Mouse (Mus musculus) naive thymus-derived CD4-positive, alpha-beta T cell, adult 2 months (primary cell): ENCODE measurements around the gene Igll1.
A peak's percentile ranks its signal among the peaks of the same experiment; 100 is the strongest.
"Not testable (repeated sequence)": the region's sequence is repeated elsewhere in the genome, so short reads cannot be mapped to it uniquely, and the experiment has no call there.

ENCODE experiments used
- DNase-seq: peaks from one replicate; pipeline ENCODE4 v3.0.0-alpha.2; 2011; ENCODE audit warnings: low read depth

The Igll1 gene

GRCm38 (mm10) chr16:16863978-16864377 is at the start of gene Igll1:
Gene Igll1, minus strand, starts transcription at chr16:16863985.
- DNase-seq = no peak

DNA sequence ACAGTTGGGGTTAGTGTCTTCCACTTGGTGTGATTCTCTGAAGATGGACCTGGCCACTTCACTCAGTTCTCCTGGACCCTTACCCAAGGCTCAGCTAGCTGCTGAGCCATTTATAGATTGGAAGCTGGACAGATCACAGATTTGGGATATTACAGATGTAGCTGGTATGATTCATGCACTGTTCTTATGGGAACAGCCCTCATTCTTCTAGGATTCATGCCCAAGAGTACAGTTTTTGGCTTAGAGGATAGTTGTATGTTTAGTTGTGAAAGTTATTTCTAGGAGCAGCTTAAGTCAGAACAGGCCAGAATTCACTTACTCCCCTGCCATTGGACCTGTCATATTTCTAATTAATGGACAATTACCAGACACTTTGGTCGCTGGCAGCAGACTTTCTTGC is 49.7 kb upstream of the Igll1 start:
- no peak for DNase-seq

- peak; percentile 81 for DNase-seq
These were observed 48.1 kb upstream of the Igll1 start for GRCm38 (mm10) chr16:16911641-16912597.

DNA sequence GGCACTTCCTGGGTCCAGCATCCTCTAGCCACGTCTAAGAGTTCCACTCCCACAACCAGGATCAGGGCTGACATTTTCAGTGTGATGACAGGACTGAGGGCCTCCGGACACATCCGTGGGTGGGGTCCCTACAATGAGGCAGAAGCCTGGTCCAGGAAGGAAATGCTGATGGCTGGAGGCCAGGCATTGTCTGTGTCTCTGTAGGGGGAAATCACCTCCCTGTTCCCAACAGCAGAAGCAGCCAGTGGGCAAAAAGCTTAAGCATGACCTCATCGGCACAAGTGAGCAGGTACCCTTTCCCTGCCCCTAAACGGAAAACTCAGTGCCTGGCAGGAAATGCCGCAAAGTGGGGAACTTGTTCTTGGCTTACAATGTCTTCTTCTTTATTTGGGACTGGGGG is 44.0 kb upstream of the Igll1 start:
- DNase-seq = no peak

DNA sequence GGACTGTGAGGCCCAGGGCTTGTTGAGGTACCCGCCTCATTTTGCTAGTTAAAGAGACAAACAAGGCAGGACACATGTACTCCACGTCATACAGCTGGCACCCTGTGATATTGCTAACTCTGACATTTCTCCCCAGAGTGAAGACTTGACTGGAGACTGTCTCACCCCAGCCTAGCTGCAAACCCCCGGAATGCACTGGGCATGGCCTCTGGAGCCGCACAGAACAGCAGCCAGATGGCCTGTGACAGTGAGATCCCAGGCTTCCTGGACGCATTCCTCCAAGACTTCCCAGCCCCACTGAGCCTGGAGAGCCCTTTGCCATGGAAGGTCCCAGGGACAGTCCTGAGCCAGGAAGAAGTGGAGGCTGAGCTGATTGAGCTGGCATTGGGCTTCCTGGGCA is 39.4 kb upstream of the Igll1 start:
- DNase-seq = no peak

GRCm38 (mm10) chr16:16902329-16902728 is 38.5 kb upstream of the Igll1 start:
- no peak for DNase-seq

- DNase-seq = no peak
These were observed 33.3 kb upstream of the Igll1 start for GRCm38 (mm10) chr16:16897056-16897584.

- peak; percentile 98 for DNase-seq
These were observed 32.7 kb upstream of the Igll1 start, which contains the start of gene Ppm1f for GRCm38 (mm10) chr16:16896382-16897055. Gene Ppm1f, plus strand, starts transcription at chr16:16896469.

- DNase-seq = no peak
These were observed 32.2 kb upstream of the Igll1 start for GRCm38 (mm10) chr16:16896015-16896381.

DNA sequence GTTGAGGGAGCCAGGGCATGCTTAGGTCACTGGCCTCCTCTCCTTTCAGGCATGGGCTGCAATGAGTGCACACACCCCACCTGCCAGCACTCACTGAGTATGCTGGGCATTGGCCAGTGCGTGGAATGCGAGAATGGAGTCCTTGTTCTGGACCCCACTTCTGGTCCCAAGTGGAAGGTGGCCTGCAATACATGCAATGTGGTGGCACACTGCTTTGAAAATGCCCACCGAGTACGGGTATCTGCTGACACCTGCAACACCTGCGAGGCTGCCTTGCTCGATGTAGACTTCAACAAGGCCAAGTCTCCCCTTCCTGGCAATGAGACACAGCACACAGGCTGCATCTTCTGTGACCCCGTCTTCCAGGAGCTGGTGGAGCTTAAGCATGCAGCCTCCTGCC is 28.6 kb upstream of the Igll1 start:
- no peak for DNase-seq

GRCm38 (mm10) chr16:16888341-16888740 is 24.6 kb upstream of the Igll1 start:
- no peak for DNase-seq

- DNase-seq = no peak
These were observed 15.2 kb upstream of the Igll1 start for GRCm38 (mm10) chr16:16879025-16879424.

DNA sequence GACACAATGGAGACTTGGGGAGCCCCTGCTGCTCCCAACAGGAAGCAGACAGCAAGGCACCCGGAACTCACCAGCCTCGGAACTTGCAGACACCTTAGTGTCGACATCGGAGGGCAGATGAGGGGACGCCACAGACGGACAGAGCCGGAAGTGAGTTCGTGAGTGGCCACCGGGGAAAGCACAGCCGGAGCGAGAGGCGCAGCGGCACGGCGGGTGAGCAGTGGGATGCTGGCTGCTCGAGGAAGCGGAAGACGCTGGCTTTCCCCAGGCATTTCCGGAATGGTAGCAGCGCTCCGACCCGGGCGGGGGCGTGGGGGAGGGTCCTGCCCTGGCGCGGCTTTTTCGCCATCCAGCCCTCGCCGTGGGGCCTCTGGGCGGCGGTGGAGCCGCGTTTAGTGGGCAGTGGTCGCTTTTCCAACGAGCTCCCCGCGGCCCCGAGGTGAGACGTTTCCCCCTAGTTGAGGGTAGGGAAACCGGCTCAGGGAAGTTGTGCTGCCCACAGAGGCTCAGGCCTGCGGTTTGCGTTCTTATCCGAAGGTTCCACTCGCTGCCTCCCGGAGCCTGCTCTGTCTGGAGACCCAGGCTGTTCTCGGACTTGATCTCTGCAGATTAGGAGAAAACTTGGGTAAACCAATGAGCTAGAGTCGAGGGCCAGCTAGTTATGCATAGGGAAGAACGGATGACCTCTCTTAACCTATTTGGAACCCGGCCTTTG is 7.0 kb upstream of the Igll1 start, which contains the start of the genes Top3b and Vpreb1:
Gene Top3b, plus strand, starts transcription at position 120 of the 715 bp plus-strand sequence.
Gene Vpreb1, minus strand, starts transcription at position 227 of the 715 bp plus-strand sequence.
- DNase-seq = peak; percentile 95

DNA sequence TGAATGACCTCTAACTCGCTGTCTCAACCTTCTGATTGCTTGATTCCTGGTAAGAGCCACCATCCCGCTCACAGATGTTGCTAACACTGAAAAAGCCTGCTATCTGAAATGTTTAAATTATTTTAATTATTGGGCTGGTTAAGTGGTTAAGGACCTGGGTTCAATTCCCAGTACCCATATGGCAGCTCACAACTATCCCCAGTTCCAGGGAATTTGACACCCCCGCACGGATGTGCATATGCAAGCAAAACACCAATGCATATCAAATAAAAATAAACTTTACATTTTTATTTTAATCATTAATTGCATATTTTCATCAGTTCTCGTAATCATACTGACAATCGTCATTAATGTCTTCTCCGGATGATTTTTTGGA is 6.4 kb upstream of the Igll1 start:
- no peak for DNase-seq

GRCm38 (mm10) chr16:16865696-16866561 is 2.1 kb upstream of the Igll1 start:
- peak; percentile 70 for DNase-seq

DNA sequence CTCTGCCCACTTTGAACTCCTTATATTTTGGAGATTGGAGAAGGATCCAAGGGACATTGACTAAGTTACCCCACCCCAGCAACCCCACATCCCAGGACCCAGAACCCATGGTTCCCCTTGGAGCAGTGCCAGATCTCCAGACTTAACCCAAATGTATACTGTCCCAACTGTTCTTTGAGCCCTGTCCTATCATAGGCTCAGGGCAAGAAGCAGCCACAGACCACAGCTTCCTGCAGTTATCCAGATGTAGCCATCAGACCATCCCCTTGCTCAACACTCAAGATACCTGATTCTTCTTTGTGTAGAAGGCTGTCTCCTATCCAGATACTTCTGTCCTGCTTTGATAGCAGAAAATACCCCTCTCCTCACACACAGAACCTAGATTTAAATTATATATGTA is 1.4 kb upstream of the Igll1 start:
- DNase-seq = peak; percentile 28

- DNase-seq = no peak
These were observed 1.5 kb downstream of the Igll1 start for GRCm38 (mm10) chr16:16862288-16862687.

GRCm38 (mm10) chr16:16856731-16857476 is 6.9 kb downstream of the Igll1 start:
- DNase-seq = no peak

DNA sequence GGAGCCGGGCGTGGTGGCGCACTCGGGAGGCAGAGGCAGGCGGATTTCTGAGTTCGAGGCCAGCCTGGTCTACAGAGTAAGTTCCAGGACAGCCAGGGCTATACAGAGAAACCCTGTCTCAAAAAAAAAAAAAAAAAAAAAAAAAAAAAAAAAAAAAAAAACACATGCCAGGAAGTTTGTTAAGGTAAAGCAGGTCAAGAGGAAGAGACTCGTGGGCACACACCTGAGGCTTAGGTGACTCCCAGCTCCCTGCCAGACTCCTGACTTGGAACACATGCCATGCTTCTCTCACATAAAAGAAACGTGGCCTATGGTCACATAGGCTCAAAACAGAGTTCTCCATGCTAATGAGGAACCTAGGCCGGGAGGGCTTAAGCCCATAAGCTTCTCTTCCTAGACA is 7.7 kb downstream of the Igll1 start:
- not testable (repeated sequence) for DNase-seq

DNA sequence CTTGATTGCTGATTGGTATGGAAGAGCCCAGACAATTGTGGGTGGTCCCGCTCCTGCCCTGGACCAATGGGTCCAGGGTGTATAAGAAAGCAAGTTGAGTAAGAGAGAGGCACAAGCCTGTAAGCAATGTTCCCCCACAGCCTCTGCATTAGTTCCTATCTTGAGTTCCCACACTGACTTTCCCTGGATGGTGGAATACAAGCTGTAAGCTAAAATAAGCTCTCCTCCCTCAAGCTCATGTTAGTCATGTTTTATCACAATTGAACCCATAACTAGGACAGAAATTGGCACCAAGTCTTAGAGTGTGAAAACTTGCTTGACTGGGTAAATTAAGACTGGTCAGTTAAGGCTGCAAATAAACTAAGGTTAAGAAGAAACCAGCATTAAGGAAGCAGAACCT is 8.2 kb downstream of the Igll1 start:
- DNase-seq = no peak
